Mouse (Mus musculus) intestine, embryonic 15.5 days (tissue): ENCODE measurements around the gene Gpbp1l1. TPM values are rescaled to one million over a fixed set of nuclear protein-coding genes. Genes with fewer than 3 reads are reported as not detected.

Source experiments
- polyA plus RNA-seq: library from polyadenylated mRNA; unstranded; fragments of >200 nt; fragmentation: Nextera tagmentation; extraction: Ambion mirVana; gene quantifications from 2 replicates; pipeline ENCODE4 v1.2.1, GENCODE M21; 2015

Gene Gpbp1l1
- polyA plus RNA-seq, 1 experiment from 2014 or later: 33.0 TPM

Other genes with a start within 250 kb of the Gpbp1l1 start
- gene Mast2, start 93.5 kb upstream of the Gpbp1l1 start, polyA plus RNA-seq: 13.3 and 13.5 TPM in 2 replicates
- 15.7 and 16.5 TPM in 2 replicates for gene Ipp, start 50.1 kb upstream of the Gpbp1l1 start, polyA plus RNA-seq
- 29.8 and 34.3 TPM in 2 replicates for gene Tmem69, start 1.7 kb upstream of the Gpbp1l1 start, polyA plus RNA-seq
- gene Ccdc17, start 39.0 kb downstream of the Gpbp1l1 start, polyA plus RNA-seq: 4.1 and 4.8 TPM in 2 replicates
- gene Nasp, start 70.3 kb downstream of the Gpbp1l1 start, polyA plus RNA-seq: 110 and 118 TPM in 2 replicates
- 772 and 821 TPM in 2 replicates for gene Akr1a1, start 94.0 kb downstream of the Gpbp1l1 start, polyA plus RNA-seq
- gene Prdx1, start 127.9 kb downstream of the Gpbp1l1 start, polyA plus RNA-seq: 1,436 and 1,568 TPM in 2 replicates
- gene Mmachc, start 150.7 kb downstream of the Gpbp1l1 start, polyA plus RNA-seq: 23.0 and 24.6 TPM in 2 replicates
- gene Ccdc163, start 150.9 kb downstream of the Gpbp1l1 start, polyA plus RNA-seq: 25.2 and 26.4 TPM in 2 replicates
- gene Tesk2, start 163.3 kb downstream of the Gpbp1l1 start, polyA plus RNA-seq: 8.1 and 8.7 TPM in 2 replicates
- gene Toe1, start 250.0 kb downstream of the Gpbp1l1 start, polyA plus RNA-seq: 28.8 and 31.1 TPM in 2 replicates